Mouse (Mus musculus) heart, adult 2 months (tissue): ENCODE measurements at regions not wholly inside any gene's neighbourhood (a gene's known extent, or its start where the extent isn't known, plus 50 kb on each side); places are given as distances from the start of the nearest gene placed in this dataset.

Source experiments
- CTCF ChIP-seq: fragments of 200-600 bp; IDR thresholded peaks from 2 replicates; pipeline ENCODE4 v1.8.1; 2022; ENCODE audit warnings: antibody characterized with exemption, mild to moderate bottlenecking, moderate library complexity
- EP300 ChIP-seq: fragments of 200-500 bp; IDR thresholded peaks from 2 replicates; pipeline ENCODE4 v1.6.1; 2011; ENCODE audit warnings: low read depth, low read length, control low read depth; ENCODE audit not compliant: insufficient read depth

- TF ChIP-seq EP300 (no peak), CTCF (no peak)
These were observed 180.3 kb downstream of the Opa1 start for GRCm38 (mm10) chr16:29759416-29759815.
